Mouse (Mus musculus) liver, postnatal 0 days (tissue): ENCODE measurements at regions not wholly inside any gene's neighbourhood (a gene's known extent, or its start where the extent isn't known, plus 50 kb on each side); places are given as distances from the start of the nearest gene placed in this dataset.

Source experiments
- CTCF ChIP-seq: sonication (generic); IDR thresholded peaks from 2 replicates; pipeline ENCODE4 v1.5.1; 2016; ENCODE audit warnings: antibody characterized with exemption, low read depth
- EP300 ChIP-seq: IDR thresholded peaks from 2 replicates; pipeline ENCODE4 v1.6.1; 2016; ENCODE audit warnings: antibody characterized with exemption, low read depth, mild to moderate bottlenecking

- TF ChIP-seq CTCF (no peak), EP300 (no peak)
Observed at GRCm38 (mm10) chr10:56856186-56856585, 479.1 kb downstream of the Gja1 start.
